Mouse (Mus musculus): ENCODE results near the gene Hoxd3.

Gene Hoxd3

GRCm38 (mm10) chr2:74748436-74748995 lies 36.8 kb downstream of the Hoxd3 start:
- no peak for DNase-seq

GRCm38 (mm10) chr2:74749337-74750121 lies 37.8 kb downstream of the Hoxd3 start:
- no peak for DNase-seq

- no peak for DNase-seq
Measured at GRCm38 (mm10) chr2:74750731-74751250, 39.1 kb downstream of the Hoxd3 start.

GRCm38 (mm10) chr2:74751861-74752260 lies 40.1 kb downstream of the Hoxd3 start:
- no peak for DNase-seq

- DNase-seq, result no peak
Measured at GRCm38 (mm10) chr2:74752431-74753174, 40.9 kb downstream of the Hoxd3 start.

DNA sequence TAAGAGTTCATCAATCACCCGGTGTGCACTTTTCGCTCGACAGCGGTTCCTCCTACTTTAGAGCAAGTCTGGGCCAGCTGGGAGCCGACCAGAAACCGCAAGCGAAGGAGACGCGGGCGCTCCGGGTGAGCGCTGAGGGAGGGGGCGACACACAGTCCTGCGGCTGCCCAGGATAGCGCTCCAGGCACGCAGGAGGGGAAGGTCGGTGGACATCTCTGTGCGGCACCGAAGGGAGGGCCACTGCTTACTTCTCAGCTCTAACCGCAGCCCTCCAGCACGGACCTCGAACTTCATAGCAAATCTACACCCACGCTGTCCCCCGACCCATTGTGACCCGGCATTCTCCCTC lies 41.4 kb downstream of the Hoxd3 start:
- no peak for DNase-seq

- no peak for DNase-seq
Measured at GRCm38 (mm10) chr2:74753711-74754110, 42.0 kb downstream of the Hoxd3 start.

- no peak for DNase-seq
Measured at GRCm38 (mm10) chr2:74760146-74760545, 48.4 kb downstream of the Hoxd3 start.

DNA sequence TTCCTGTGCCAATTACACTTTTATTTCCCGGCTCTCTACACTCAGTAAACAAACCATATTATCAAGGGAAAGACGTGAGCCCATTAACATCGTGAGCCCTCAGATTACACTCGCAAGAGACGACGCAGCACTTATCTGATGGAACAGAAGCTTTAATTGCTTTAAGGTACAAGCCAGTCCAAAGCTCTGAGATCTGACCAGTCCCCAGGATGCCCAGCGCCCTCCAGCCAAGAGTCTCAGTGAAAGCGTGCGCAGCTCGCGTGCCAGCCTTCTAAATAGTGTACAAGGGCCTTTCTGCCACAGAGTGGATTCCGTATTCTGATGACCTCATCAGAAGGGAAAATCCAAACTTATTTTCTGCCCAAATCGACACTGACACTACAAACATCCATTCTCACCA lies 50.2 kb downstream of the Hoxd3 start:
- no peak for DNase-seq

DNA sequence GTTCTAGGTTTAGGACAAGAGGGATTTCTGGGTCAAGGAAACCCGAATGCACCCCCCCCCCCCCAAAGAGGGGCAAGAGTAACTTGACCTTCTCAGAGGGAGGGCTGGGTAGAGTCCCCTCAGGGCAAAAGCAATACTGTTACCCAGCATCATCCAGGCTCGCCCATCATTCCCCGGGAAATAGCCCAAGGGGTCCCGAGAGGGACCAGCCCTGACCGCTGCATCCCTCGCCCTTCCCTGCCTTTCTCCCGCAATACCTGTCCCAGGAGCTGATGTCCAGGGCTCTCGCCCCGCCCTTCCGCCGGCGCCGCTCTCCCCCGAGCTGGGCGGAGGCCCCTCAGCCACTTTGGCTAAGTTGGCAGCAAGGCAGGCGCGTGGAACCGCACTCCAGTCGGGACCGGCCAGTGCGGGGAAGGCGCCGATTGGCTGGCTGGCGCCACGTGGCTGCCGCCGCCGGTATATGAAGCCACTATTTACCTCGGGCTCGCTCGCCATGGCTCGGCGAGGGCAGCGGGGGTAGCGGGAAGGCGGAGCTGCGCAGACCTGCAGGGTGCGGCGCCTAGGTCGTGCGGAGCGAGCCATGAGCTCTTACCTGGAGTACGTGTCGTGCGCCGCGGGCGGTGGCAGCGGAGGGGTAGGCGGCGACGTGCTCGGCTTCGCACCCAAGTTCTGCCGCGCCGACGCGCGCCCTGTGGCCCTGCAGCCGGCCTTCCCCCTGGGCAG lies 51.0 kb downstream of the Hoxd3 start, which contains the start of gene Hoxd1:
TSS of gene Hoxd1 (plus strand) at position 459 of the 723 bp plus-strand sequence.
- no peak for DNase-seq

- no peak for DNase-seq
Measured at GRCm38 (mm10) chr2:74763245-74763735, 51.6 kb downstream of the Hoxd3 start.

DNA sequence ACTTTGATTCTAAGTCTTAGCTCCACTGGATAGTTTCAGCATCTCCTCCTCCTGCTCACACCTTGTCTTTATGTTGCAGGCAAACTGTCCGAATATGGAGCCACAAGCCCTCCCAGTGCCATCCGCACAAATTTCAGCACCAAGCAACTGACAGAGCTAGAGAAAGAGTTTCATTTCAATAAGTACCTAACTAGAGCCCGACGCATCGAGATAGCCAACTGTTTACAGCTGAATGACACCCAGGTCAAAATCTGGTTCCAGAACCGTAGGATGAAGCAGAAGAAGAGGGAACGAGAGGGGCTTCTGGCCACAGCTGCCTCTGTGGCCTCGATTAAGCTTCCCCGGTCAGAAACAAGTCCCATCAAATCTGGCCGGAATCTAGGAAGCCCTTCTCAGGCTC lies 52.2 kb downstream of the Hoxd3 start:
- no peak for DNase-seq

- DNase-seq, result no peak
Measured at GRCm38 (mm10) chr2:74774359-74774758, 62.6 kb downstream of the Hoxd3 start.

DNA sequence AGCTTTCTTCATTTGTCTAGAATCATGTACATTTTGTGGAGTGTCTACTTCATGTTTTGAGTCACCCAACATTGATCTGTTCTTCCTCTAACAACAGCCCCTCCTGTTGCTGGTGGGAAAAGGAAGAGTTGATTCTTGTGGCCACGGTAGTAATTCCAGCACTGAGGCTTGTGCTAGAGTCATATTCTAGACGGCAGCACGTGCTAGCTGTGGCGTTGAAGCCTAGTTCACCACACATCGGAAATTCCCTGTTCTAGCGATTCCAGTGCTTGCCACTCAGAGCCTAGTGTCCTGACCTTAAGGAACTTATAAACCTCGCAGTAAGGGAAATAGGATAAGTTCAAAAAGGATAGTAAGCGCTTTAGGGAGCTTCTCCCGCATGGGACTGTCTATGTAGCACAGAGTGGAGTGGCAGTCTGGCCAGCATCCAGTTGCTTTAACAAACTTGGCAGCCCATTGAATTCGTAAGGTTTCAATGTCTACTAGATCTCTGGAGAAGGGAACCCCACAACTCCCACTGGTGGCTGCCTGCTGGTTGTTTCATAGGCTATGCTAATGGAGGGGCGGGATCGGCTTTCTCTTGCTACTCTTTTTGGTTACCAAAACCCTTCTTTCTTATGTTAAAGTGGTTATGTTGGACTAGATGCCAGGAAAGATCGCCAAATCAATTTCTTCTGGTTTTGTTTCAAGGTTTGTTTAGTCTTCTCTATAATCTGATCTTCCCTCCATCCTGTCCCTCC lies 66.0 kb downstream of the Hoxd3 start:
- DNase-seq, result no peak

GRCm38 (mm10) chr2:74781386-74781785 lies 69.7 kb downstream of the Hoxd3 start:
- DNase-seq, result no peak

DNA sequence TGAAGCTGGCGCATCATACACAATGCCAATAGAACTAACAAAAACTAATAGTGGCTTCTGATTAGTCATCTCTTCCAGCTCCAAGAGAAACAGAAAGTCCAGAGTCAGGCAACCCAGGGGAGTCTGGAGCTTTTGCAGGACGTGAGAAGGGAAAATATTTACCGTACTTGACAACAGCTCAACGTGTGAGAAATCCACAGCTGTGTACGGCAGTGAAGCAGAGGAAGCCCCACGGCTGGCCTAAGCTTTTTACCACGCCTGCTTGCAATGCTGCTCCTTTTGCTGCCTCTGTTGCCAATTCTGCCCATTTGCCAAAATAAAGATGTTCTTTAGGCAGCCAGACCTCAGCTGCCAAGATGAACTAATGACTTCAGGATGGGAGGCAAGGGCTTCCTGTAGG lies 83.8 kb downstream of the Hoxd3 start:
- no peak for DNase-seq

Data from cerebellum, adult 18-20 months (tissue).